Mouse (Mus musculus) heart, adult 2 months (tissue): Measurements from ENCODE around the gene Zmynd8.

Experiments used
- CTCF ChIP-seq: fragments of 200-600 bp; IDR thresholded peaks from 2 replicates; pipeline ENCODE4 v1.8.1; 2022; ENCODE audit warnings: antibody characterized with exemption, mild to moderate bottlenecking, moderate library complexity
- EP300 ChIP-seq: fragments of 200-500 bp; IDR thresholded peaks from 2 replicates; pipeline ENCODE4 v1.6.1; 2011; ENCODE audit warnings: low read depth, low read length, control low read depth; ENCODE audit not compliant: insufficient read depth

- no peak for TF ChIP-seq CTCF
- TF ChIP-seq EP300: no peak
Observed at GRCm38 (mm10) chr2:165948007-165948406, 49.2 kb upstream of the Zmynd8 start.
